In the genomic region with DNA sequence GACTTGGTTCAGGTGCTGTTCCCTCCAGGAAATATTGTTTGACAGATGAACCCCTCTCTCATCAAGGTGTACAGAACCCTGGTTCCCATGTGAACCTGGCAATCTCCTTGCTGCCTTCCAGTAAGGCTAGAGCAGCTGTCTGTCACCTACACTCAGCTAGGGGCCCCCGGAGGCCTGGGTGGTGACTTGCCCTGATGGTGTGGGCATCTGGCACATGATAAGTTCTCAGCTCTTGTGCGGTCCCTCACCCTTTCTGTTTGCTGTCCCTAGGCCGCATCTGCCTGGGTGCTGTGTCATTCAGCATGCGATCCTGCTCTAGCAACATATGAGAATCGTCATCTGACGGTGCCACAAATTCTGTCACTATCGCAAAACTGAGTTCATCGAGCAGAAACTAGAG, we compare ENCODE assay signal across 18 mouse cellular contexts.
DNase-seq lines count a peak whose midpoint lies in the region; ATAC-seq lines count a peak whose summit lies in the region.
"Had no signal": no experiment of that assay in that cellular context is flagged by ENCODE, and none has a peak within 500 bp of the region (broad histone marks: within the 10 kb centered on the region; RNA-seq: fewer than 3 reads in every experiment).

No protein-coding gene starts in this region.

- H3K9ac ChIP-seq in liver, embryonic 11.5 days (ENCODE audit: low read depth, low read length), result peak overlapping the region; percentile 49
- no peak overlapping the region for H3K9ac ChIP-seq in stomach, embryonic 15.5 days
- H3K9ac ChIP-seq in forebrain, embryonic 12.5 days, result no peak overlapping the region
- H3K9ac ChIP-seq: forebrain, postnatal 0 days; hindbrain, embryonic 13.5 days had no signal

- peaks cover 19% of the 10 kb centered on the region for H3K9me3 ChIP-seq in megakaryocyte, embryonic 14.5 days
- 0 out of 2 replicates have a peak, but pooled peaks cover 2% of the 10 kb centered on the region for H3K9me3 ChIP-seq in liver, embryonic 11.5 days (ENCODE audit: control insufficient read depth, low read length)
- no peaks in the 10 kb centered on the region for H3K9me3 ChIP-seq in stomach, embryonic 15.5 days
- no peaks in the 10 kb centered on the region for H3K9me3 ChIP-seq in forebrain, embryonic 12.5 days
- H3K9me3 ChIP-seq: hindbrain, embryonic 13.5 days; limb, embryonic 10.5 days had no signal

- peaks cover 71% of the 10 kb centered on the region for H3K4me1 ChIP-seq in megakaryocyte, embryonic 14.5 days
- peaks cover 10% of the 10 kb centered on the region for H3K4me1 ChIP-seq in liver, embryonic 11.5 days (replicated peaks; ENCODE audit: control insufficient read depth, insufficient read depth, low read length)
- H3K4me1 ChIP-seq in stomach, embryonic 15.5 days, result no peaks in the 10 kb centered on the region
- H3K4me1 ChIP-seq in forebrain, embryonic 12.5 days, result no peaks in the 10 kb centered on the region
- H3K4me1 ChIP-seq: hindbrain, embryonic 13.5 days; limb, embryonic 10.5 days had no signal

- no peaks in the 10 kb centered on the region for H3K27me3 ChIP-seq in megakaryocyte, embryonic 14.5 days (replicated peaks)
- no peaks in the 10 kb centered on the region for H3K27me3 ChIP-seq in liver, embryonic 11.5 days (replicated peaks; ENCODE audit: control insufficient read depth, insufficient read depth, low read length)
- no peaks in the 10 kb centered on the region for H3K27me3 ChIP-seq in stomach, embryonic 15.5 days (replicated peaks)
- H3K27me3 ChIP-seq in forebrain, embryonic 12.5 days, result no peaks in the 10 kb centered on the region
- H3K27me3 ChIP-seq: hindbrain, embryonic 13.5 days had no signal

- peak; percentile 85 for DNase-seq in c-Kit-positive CD71-positive TER-119-positive erythroid progenitor cells, embryonic 14.5 days (ENCODE audit: low spot score)
- DNase-seq in liver, embryonic 11.5 days (ENCODE audit: low spot score), result peak; percentile 58
- DNase-seq in layer of hippocampus, adult 9-10 months (ENCODE audit: low spot score), result no peak
- DNase-seq: adrenal gland, adult 8-10 months; cerebellum, adult 9-11 months; embryo, embryonic 11 days; forebrain, postnatal 0 days; gastrocnemius, postnatal 14 days; kidney, adult 11 months; layer of hippocampus, postnatal 36 days; right cerebral cortex, postnatal 4 days had no signal

- H3K4me2 ChIP-seq in liver, embryonic 11.5 days, result peak overlapping the region; percentile 57
- H3K4me2 ChIP-seq in stomach, embryonic 15.5 days, result no peak overlapping the region
- no peak overlapping the region for H3K4me2 ChIP-seq in forebrain, embryonic 12.5 days
- H3K4me2 ChIP-seq: hindbrain, embryonic 13.5 days; midbrain, embryonic 11.5 days had no signal

- peaks cover 66% of the 10 kb centered on the region for H3K36me3 ChIP-seq in megakaryocyte, embryonic 14.5 days (replicated peaks; ENCODE audit: low read length)
- H3K36me3 ChIP-seq in liver, embryonic 11.5 days (ENCODE audit: control insufficient read depth, insufficient read depth, low read length), result no peaks in the 10 kb centered on the region
- H3K36me3 ChIP-seq in stomach, embryonic 15.5 days, result no peaks in the 10 kb centered on the region
- H3K36me3 ChIP-seq in forebrain, embryonic 12.5 days (replicated peaks), result no peaks in the 10 kb centered on the region
- H3K36me3 ChIP-seq: hindbrain, embryonic 13.5 days; limb, embryonic 10.5 days had no signal

- ATAC-seq in megakaryocyte, adult 5-6 weeks (ENCODE audit: poor library complexity, severe bottlenecking), result no peak; the same call in 1 of the 2 replicates
- peak; percentile 94 for ATAC-seq in liver, embryonic 11.5 days (replicated peaks; ENCODE audit: low FRiP score)
- ATAC-seq in stomach, embryonic 15.5 days (ENCODE audit: insufficient read depth, low FRiP score, low read depth), result peak; percentile 89; the same call in 1 of the 2 replicates
- ATAC-seq in forebrain, embryonic 12.5 days (ENCODE audit: low FRiP score), result no peak
- ATAC-seq: forebrain, postnatal 0 days had no signal

- WGBS in liver, embryonic 11.5 days, result 49% methylated on average over 8 of the region's 8 CpGs
- 89% methylated on average over 8 of the region's 8 CpGs for WGBS in stomach, embryonic 15.5 days
- WGBS in forebrain, embryonic 12.5 days, result 95% methylated on average over 8 of the region's 8 CpGs

- peak overlapping the region; percentile 50 for H3K4me3 ChIP-seq in megakaryocyte, embryonic 14.5 days (replicated peaks)
- H3K4me3 ChIP-seq in liver, embryonic 11.5 days (ENCODE audit: low read depth, low read length), result no peak overlapping the region
- H3K4me3 ChIP-seq in stomach, embryonic 15.5 days (replicated peaks), result no peak overlapping the region
- H3K4me3 ChIP-seq in forebrain, embryonic 12.5 days (replicated peaks), result no peak overlapping the region
- H3K4me3 ChIP-seq: hindbrain, embryonic 13.5 days; limb, embryonic 10.5 days had no signal

- peak overlapping the region; percentile 92 for H3K27ac ChIP-seq in liver, embryonic 11.5 days (ENCODE audit: low read depth, low read length)
- H3K27ac ChIP-seq in stomach, embryonic 15.5 days, result no peak overlapping the region
- H3K27ac ChIP-seq in forebrain, embryonic 12.5 days, result no peak overlapping the region
- H3K27ac ChIP-seq: hindbrain, embryonic 13.5 days; limb, embryonic 10.5 days had no signal

Comparison
In these comparisons a context has a peak if more than half of its experiments do, and no peak if none do; other contexts are left out.
1. ATAC-seq: peak in liver, embryonic 11.5 days (single experiment) and stomach, embryonic 15.5 days (single experiment); none in megakaryocyte, adult 5-6 weeks (single experiment) and forebrain, embryonic 12.5 days (single experiment).